Mouse (Mus musculus): Measurements from ENCODE around the gene Eif3g. TPM values are rescaled to one million over a fixed set of nuclear protein-coding genes. Genes with fewer than 3 reads are reported as not detected.

Gene Eif3g
- total RNA-seq (2014; fragmentation: Nextera tagmentation), result 198 and 222 TPM in 2 replicates
- 173 and 175 TPM in 2 replicates for total RNA-seq (2017)
- polyA plus RNA-seq (2012), result 475 and 545 TPM in 2 replicates

GRCm38 (mm10) chr9:20898511-20899073 is at the start of gene Eif3g:
Gene Eif3g, minus strand, starts transcription at chr9:20898623.
- peaks cover 48% of the 10 kb centered on the region for H3K36me3 ChIP-seq (replicated peaks)
- TF ChIP-seq CTCF (IDR thresholded peaks at IDR 0.05; ENCODE audit: low read depth, low read length) (peak; percentile 74), GATA2 (IDR thresholded peaks at IDR 0.05; ENCODE audit: borderline replicate concordance, low read depth, low read length) (no peak)
- no peaks in the 10 kb centered on the region for H3K27me3 ChIP-seq (ENCODE audit: insufficient read depth, low read length)
- DNase-seq (ENCODE audit: low spot score) (peak; percentile 93), ATAC-seq (ENCODE audit: extremely low read depth, insufficient number of reproducible peaks, low FRiP score, poor library complexity, severe bottlenecking) (peak; percentile 19; the same call in 1 of the 2 replicates)
- H3K9me3 ChIP-seq (replicated peaks), result no peaks in the 10 kb centered on the region
- H3K4me3 ChIP-seq (ENCODE audit: low read depth, low read length), result peak within 1 kb of the TSS; percentile 96
- H3K4me1 ChIP-seq (ENCODE audit: insufficient read depth, low read depth, low read length), result peaks cover 56% of the 10 kb centered on the region

DNA sequence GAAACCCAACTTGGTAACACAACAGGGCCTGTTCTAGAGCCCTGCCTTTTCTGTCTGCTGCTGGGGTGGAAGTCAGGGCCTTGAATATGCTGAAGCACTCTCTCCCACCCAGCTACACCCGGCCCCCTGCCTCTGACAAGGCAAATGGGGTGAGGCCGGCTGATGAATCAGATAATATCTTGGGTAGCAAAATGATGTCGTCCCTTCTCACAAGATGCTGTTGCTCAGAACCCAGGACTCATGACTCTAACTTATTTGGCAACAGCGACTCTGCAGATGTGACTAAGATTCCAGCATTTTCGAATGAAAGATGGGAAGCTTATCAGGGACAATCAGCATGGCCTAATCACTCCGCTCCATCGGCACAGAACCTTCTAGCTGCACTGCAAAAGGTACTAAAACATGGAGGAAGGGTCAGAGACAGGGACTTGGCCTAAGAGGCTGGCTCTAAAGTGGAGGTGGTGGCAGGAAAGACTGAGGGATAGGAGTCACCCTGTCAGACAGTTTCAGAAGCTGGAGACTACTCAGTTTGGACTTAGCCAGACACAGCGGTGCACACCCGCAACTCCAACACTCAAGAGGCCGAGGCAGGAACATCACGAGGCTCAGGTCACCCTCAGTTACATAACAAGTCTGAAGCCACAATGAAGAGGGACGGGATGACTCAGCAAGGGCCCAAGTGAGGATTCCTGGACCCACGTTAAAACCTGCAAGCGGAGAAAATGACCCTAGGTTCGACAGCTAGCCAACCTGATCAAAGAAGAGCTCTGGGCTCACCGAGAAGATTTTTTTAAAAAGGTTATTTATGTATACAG is 47.9 kb upstream of the Eif3g start:
- DNase-seq (ENCODE audit: low spot score), result no peak
- no peak for TF ChIP-seq GATA1 (IDR thresholded peaks at IDR 0.05; ENCODE audit: borderline replicate concordance, low read length)
- no peak for TF ChIP-seq POLR2AphosphoS5 (IDR thresholded peaks at IDR 0.05; ENCODE audit: insufficient replicate concordance, low read depth, low read length)
- TF ChIP-seq TAL1 (conservative IDR thresholded peaks at IDR 0.05; ENCODE audit: low read depth, low read length), result no peak
- TF ChIP-seq CTCF (IDR thresholded peaks at IDR 0.05; ENCODE audit: low read depth, low read length), result no peak
- TF ChIP-seq GATA2 (IDR thresholded peaks at IDR 0.05; ENCODE audit: borderline replicate concordance, low read depth, low read length), result no peak
- H3K4me1 ChIP-seq (ENCODE audit: insufficient read depth, low read depth, low read length), result peaks cover 85% of the 10 kb centered on the region
- H3K9me3 ChIP-seq (replicated peaks), result no peaks in the 10 kb centered on the region
- H3K27me3 ChIP-seq (ENCODE audit: insufficient read depth, low read length), result no peaks in the 10 kb centered on the region
- peaks cover 99% of the 10 kb centered on the region for H3K36me3 ChIP-seq (replicated peaks)
- H3K4me3 ChIP-seq (ENCODE audit: low read depth, low read length), result peak overlapping the region; percentile 31; the same call in 1 of the 2 replicates
- peak; percentile 54; the same call in 1 of the 2 replicates for ATAC-seq (ENCODE audit: extremely low read depth, insufficient number of reproducible peaks, low FRiP score, poor library complexity, severe bottlenecking)

GRCm38 (mm10) chr9:20944697-20945370 is 46.4 kb upstream of the Eif3g start:
- H3K27me3 ChIP-seq (ENCODE audit: insufficient read depth, low read length), result no peaks in the 10 kb centered on the region
- DNase-seq (ENCODE audit: low spot score) (no peak), ATAC-seq (ENCODE audit: extremely low read depth, insufficient number of reproducible peaks, low FRiP score, poor library complexity, severe bottlenecking) (no peak)
- H3K9me3 ChIP-seq (replicated peaks), result no peaks in the 10 kb centered on the region
- TF ChIP-seq CTCF (IDR thresholded peaks at IDR 0.05; ENCODE audit: low read depth, low read length), result no peak
- no peak for TF ChIP-seq GATA1 (IDR thresholded peaks at IDR 0.05; ENCODE audit: borderline replicate concordance, low read length)
- TF ChIP-seq GATA2 (IDR thresholded peaks at IDR 0.05; ENCODE audit: borderline replicate concordance, low read depth, low read length), result no peak
- no peak for TF ChIP-seq TAL1 (conservative IDR thresholded peaks at IDR 0.05; ENCODE audit: low read depth, low read length)
- no peak for TF ChIP-seq POLR2AphosphoS5 (IDR thresholded peaks at IDR 0.05; ENCODE audit: insufficient replicate concordance, low read depth, low read length)
- peaks cover 75% of the 10 kb centered on the region for H3K4me1 ChIP-seq (ENCODE audit: insufficient read depth, low read depth, low read length)
- peaks cover 100% of the 10 kb centered on the region for H3K36me3 ChIP-seq (replicated peaks)
- H3K4me3 ChIP-seq (ENCODE audit: low read depth, low read length), result no peak overlapping the region

DNA sequence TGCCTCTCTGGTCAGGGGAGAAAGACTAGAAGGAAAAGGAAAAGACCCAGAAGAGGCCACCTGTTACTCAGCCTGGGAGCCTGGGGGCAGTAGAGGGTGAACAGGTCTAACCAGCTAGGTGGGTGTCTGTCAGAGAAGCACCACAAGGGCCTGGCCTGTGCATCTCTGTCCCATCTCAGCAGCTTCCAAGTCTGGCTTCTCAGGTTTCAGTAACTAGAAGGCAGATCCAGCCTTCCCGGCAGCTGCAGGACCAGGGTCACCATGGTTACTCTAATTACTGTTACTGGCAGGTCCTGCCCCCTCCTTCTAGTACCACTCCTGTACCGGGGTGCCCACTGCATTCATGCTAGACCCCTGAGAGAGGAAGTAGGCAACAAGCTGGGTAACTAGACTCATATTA is 45.5 kb upstream of the Eif3g start:
- Histone ChIP-seq H3K9me3 (replicated peaks) (no peaks in the 10 kb centered on the region), H3K4me1 (ENCODE audit: insufficient read depth, low read depth, low read length) (peaks cover 67% of the 10 kb centered on the region), H3K27me3 (ENCODE audit: insufficient read depth, low read length) (no peaks in the 10 kb centered on the region), H3K4me3 (ENCODE audit: low read depth, low read length) (no peak overlapping the region), H3K36me3 (replicated peaks) (peaks cover 100% of the 10 kb centered on the region)
- ATAC-seq (ENCODE audit: extremely low read depth, insufficient number of reproducible peaks, low FRiP score, poor library complexity, severe bottlenecking) (no peak), DNase-seq (ENCODE audit: low spot score) (no peak)
- no peak for TF ChIP-seq CTCF (IDR thresholded peaks at IDR 0.05; ENCODE audit: low read depth, low read length)
- TF ChIP-seq POLR2AphosphoS5 (IDR thresholded peaks at IDR 0.05; ENCODE audit: insufficient replicate concordance, low read depth, low read length), result no peak
- no peak for TF ChIP-seq TAL1 (conservative IDR thresholded peaks at IDR 0.05; ENCODE audit: low read depth, low read length)
- TF ChIP-seq GATA2 (IDR thresholded peaks at IDR 0.05; ENCODE audit: borderline replicate concordance, low read depth, low read length), result no peak
- TF ChIP-seq GATA1 (IDR thresholded peaks at IDR 0.05; ENCODE audit: borderline replicate concordance, low read length), result no peak

- Histone ChIP-seq H3K9me3 (replicated peaks) (no peaks in the 10 kb centered on the region), H3K4me1 (ENCODE audit: insufficient read depth, low read depth, low read length) (peaks cover 62% of the 10 kb centered on the region), H3K4me3 (ENCODE audit: low read depth, low read length) (no peak overlapping the region), H3K36me3 (replicated peaks) (peaks cover 100% of the 10 kb centered on the region), H3K27me3 (ENCODE audit: insufficient read depth, low read length) (no peaks in the 10 kb centered on the region)
- ATAC-seq (ENCODE audit: extremely low read depth, insufficient number of reproducible peaks, low FRiP score, poor library complexity, severe bottlenecking), result no peak
- TF ChIP-seq CTCF (IDR thresholded peaks at IDR 0.05; ENCODE audit: low read depth, low read length) (no peak), TAL1 (conservative IDR thresholded peaks at IDR 0.05; ENCODE audit: low read depth, low read length) (no peak), POLR2AphosphoS5 (IDR thresholded peaks at IDR 0.05; ENCODE audit: insufficient replicate concordance, low read depth, low read length) (no peak), GATA2 (IDR thresholded peaks at IDR 0.05; ENCODE audit: borderline replicate concordance, low read depth, low read length) (no peak), GATA1 (IDR thresholded peaks at IDR 0.05; ENCODE audit: borderline replicate concordance, low read length) (no peak)
- no peak for DNase-seq (ENCODE audit: low spot score)
Measured at GRCm38 (mm10) chr9:20943396-20943795, 45.0 kb upstream of the Eif3g start.

GRCm38 (mm10) chr9:20923258-20923657 is 24.8 kb upstream of the Eif3g start:
- no peak for DNase-seq (ENCODE audit: low spot score)
- Histone ChIP-seq H3K9me3 (replicated peaks) (no peaks in the 10 kb centered on the region), H3K27me3 (ENCODE audit: insufficient read depth, low read length) (no peaks in the 10 kb centered on the region), H3K36me3 (replicated peaks) (peaks cover 100% of the 10 kb centered on the region), H3K4me1 (ENCODE audit: insufficient read depth, low read depth, low read length) (no peaks in the 10 kb centered on the region; the same call in 1 of the 2 replicates), H3K4me3 (ENCODE audit: low read depth, low read length) (no peak overlapping the region)
- ATAC-seq (ENCODE audit: extremely low read depth, insufficient number of reproducible peaks, low FRiP score, poor library complexity, severe bottlenecking), result no peak
- no peak for TF ChIP-seq GATA1 (IDR thresholded peaks at IDR 0.05; ENCODE audit: borderline replicate concordance, low read length)
- no peak for TF ChIP-seq GATA2 (IDR thresholded peaks at IDR 0.05; ENCODE audit: borderline replicate concordance, low read depth, low read length)
- TF ChIP-seq POLR2AphosphoS5 (IDR thresholded peaks at IDR 0.05; ENCODE audit: insufficient replicate concordance, low read depth, low read length), result no peak
- TF ChIP-seq CTCF (IDR thresholded peaks at IDR 0.05; ENCODE audit: low read depth, low read length), result no peak
- TF ChIP-seq TAL1 (conservative IDR thresholded peaks at IDR 0.05; ENCODE audit: low read depth, low read length), result no peak

Measured in G1E (cell line).